Mouse (Mus musculus) forebrain, embryonic 14.5 days (tissue): ENCODE measurements around the gene Zfp710. TPM values are rescaled to one million over a fixed set of nuclear protein-coding genes. Genes with fewer than 3 reads are reported as not detected.

ENCODE experiments used
- ATAC-seq: fragments of 200-750 bp; cut with Nextera tagmentation; 2 replicates; pipeline ENCODE4 v1.8.0; 2017; ENCODE audit warnings: mild to moderate bottlenecking, moderate library complexity
- DNase-seq: peaks from one replicate; pipeline ENCODE4 v3.0.0-alpha.2; 2015; ENCODE audit warnings: low spot score
- H3K27ac ChIP-seq: fragments of 300-500 bp; sonication (generic); 2 replicates; pipeline ENCODE4 v1.5.1; 2014; ENCODE audit warnings: low read depth, mild to moderate bottlenecking, control low read depth, low read length, moderate library complexity
- H3K27me3 ChIP-seq: fragments of 300-500 bp; sonication (generic); replicated peaks from 2 replicates; pipeline ENCODE4 v1.6.1; 2014; ENCODE audit warnings: low read length, control low read depth, mixed read lengths; ENCODE audit not compliant: control insufficient read depth, insufficient read depth
- H3K36me3 ChIP-seq: fragments of 300-500 bp; sonication (generic); 2 replicates; pipeline ENCODE4 v1.6.1; 2014; ENCODE audit warnings: low read length, control low read depth; ENCODE audit not compliant: control insufficient read depth, insufficient read depth
- H3K4me1 ChIP-seq: fragments of 300-500 bp; sonication (generic); 2 replicates; pipeline ENCODE4 v1.6.1; 2014; ENCODE audit warnings: antibody characterized with exemption, low read length, control low read depth; ENCODE audit not compliant: control insufficient read depth, insufficient read depth
- H3K4me2 ChIP-seq: fragments of 300-500 bp; sonication (generic); 2 replicates; pipeline ENCODE4 v1.6.1; 2014; ENCODE audit warnings: mild to moderate bottlenecking, control low read depth, low read length
- H3K4me3 ChIP-seq: fragments of 300-500 bp; sonication (generic); 2 replicates; pipeline ENCODE4 v1.5.1; 2014; ENCODE audit warnings: low read depth, low read length, control low read depth
- H3K9ac ChIP-seq: fragments of 300-500 bp; sonication (generic); 2 replicates; pipeline ENCODE4 v1.6.1; 2014; ENCODE audit warnings: mild to moderate bottlenecking, low read length, control low read depth, moderate library complexity
- H3K9me3 ChIP-seq: fragments of 300-500 bp; sonication (generic); replicated peaks from 2 replicates; pipeline ENCODE4 v1.6.1; 2016; ENCODE audit warnings: low read length, control low read depth, mixed read lengths; ENCODE audit not compliant: control insufficient read depth
- WGBS: fragments of 180-500 bp; shearing (Covaris S2); extraction: QIAGEN DNeasy Blood & Tissue Kit; methylation state at CpG from one replicate; pipeline ENCODE4 v1.1.7; 2014; 5-methylcytosine and 5-hydroxymethylcytosine counted together
- polyA plus RNA-seq: library from polyadenylated mRNA; unstranded; fragments of >200 nt; fragmentation: Nextera tagmentation; extraction: Ambion mirVana; gene quantifications from 2 replicates; pipeline ENCODE4 v1.2.1, GENCODE M21; 2014

Zfp710 gene
- polyA plus RNA-seq, 1 experiment from 2014 or later, result 17.6 TPM

- H3K9me3 ChIP-seq, result no peaks in the 10 kb centered on the region
- DNase-seq, result no peak
- H3K9ac ChIP-seq, result no peak overlapping the region
- peaks cover 20% of the 10 kb centered on the region for H3K36me3 ChIP-seq
- WGBS, result 78% methylated on average over 9 of the region's 9 CpGs
- no peak overlapping the region for H3K4me3 ChIP-seq
- no peak for ATAC-seq
- H3K4me1 ChIP-seq, result peaks cover 25% of the 10 kb centered on the region
- H3K4me2 ChIP-seq, result no peak overlapping the region
- no peak overlapping the region for H3K27ac ChIP-seq
- H3K27me3 ChIP-seq, result no peaks in the 10 kb centered on the region
Observed at GRCm38 (mm10) chr7:80077801-80078200, 53.2 kb downstream of the Zfp710 start.

DNA sequence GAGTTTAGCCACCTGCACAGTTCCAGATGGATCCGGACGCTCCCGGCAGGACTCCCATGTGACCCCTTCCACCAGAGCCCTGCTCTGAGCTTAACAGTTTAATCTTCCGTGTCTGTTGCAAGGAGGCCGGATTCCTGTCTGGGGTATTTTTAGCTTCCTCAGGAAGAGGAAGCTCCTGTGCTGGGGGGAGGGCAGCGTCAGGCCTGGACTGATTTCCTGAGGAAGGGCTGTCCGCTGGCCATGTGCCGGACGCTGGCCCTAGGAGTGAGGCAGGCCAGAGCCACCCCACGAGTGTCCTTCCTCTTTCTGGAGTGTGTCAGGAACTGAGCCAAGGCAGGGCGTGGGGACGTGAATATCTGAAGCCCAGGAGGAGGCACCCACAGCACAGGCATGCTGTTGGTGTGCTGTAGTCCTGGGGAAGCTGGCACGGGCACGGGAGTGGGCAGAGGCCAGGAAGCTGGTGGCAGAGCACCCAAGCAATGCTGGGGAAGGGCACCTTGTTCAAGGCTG, 54.2 kb downstream of the Zfp710 start:
- ATAC-seq (no peak), DNase-seq (peak; percentile 24)
- H3K4me3 ChIP-seq, result no peak overlapping the region
- H3K9me3 ChIP-seq, result no peaks in the 10 kb centered on the region
- H3K9ac ChIP-seq, result no peak overlapping the region
- H3K4me2 ChIP-seq, result no peak overlapping the region
- 0 out of 2 replicates have a peak overlapping the region, but pooled peaks have one; percentile 14 for H3K27ac ChIP-seq
- H3K4me1 ChIP-seq, result peaks cover 23% of the 10 kb centered on the region
- peaks cover 30% of the 10 kb centered on the region for H3K36me3 ChIP-seq
- H3K27me3 ChIP-seq, result no peaks in the 10 kb centered on the region
- WGBS, result 63% methylated on average over 14 of the region's 14 CpGs

GRCm38 (mm10) chr7:80081586-80082554, 57.3 kb downstream of the Zfp710 start:
- H3K27ac ChIP-seq, result 0 out of 2 replicates have a peak overlapping the region, but pooled peaks have one; percentile 14
- peaks cover 44% of the 10 kb centered on the region for H3K36me3 ChIP-seq
- DNase-seq (no peak), ATAC-seq (no peak)
- H3K27me3 ChIP-seq, result no peaks in the 10 kb centered on the region
- H3K4me1 ChIP-seq, result peaks cover 5% of the 10 kb centered on the region; the same call in 1 of the 2 replicates
- no peaks in the 10 kb centered on the region for H3K9me3 ChIP-seq
- H3K4me3 ChIP-seq, result no peak overlapping the region
- no peak overlapping the region for H3K9ac ChIP-seq
- WGBS, result 95% methylated on average over 42 of the region's 42 CpGs
- H3K4me2 ChIP-seq, result no peak overlapping the region

DNA sequence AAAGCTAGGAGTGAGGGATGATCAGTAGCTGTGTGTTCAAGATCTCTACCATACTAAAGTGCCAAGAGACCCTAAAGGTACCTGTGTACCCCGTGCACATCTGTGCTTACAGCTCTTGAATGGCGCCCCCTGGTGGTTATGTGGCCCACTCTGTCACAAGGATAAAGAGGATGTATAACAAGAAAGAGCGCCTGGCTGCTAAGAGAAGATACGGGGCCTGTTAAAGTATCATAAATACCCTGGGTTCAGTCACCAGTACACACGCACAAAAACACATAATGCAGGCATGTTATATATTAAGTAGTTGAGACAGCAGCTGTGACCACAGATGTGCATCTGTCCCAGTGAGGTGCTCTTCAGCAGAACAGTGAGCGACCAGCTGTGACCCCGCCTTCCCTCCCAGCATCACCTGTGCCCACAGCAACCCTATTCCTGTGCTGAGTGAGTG, 59.9 kb downstream of the Zfp710 start:
- no peak overlapping the region for H3K27ac ChIP-seq
- DNase-seq, result peak; percentile 80
- peaks cover 68% of the 10 kb centered on the region for H3K36me3 ChIP-seq
- H3K9me3 ChIP-seq, result no peaks in the 10 kb centered on the region
- no peaks in the 10 kb centered on the region for H3K4me1 ChIP-seq
- ATAC-seq, result peak; percentile 46; the same call in 1 of the 2 replicates
- H3K9ac ChIP-seq, result no peak overlapping the region
- WGBS, result 60% methylated on average over 7 of the region's 7 CpGs
- no peaks in the 10 kb centered on the region for H3K27me3 ChIP-seq
- no peak overlapping the region for H3K4me3 ChIP-seq
- H3K4me2 ChIP-seq, result no peak overlapping the region

GRCm38 (mm10) chr7:80085970-80086715, 61.5 kb downstream of the Zfp710 start:
- Histone ChIP-seq H3K9me3 (no peaks in the 10 kb centered on the region), H3K27ac (no peak overlapping the region), H3K9ac (no peak overlapping the region), H3K4me2 (no peak overlapping the region), H3K36me3 (peaks cover 81% of the 10 kb centered on the region), H3K27me3 (no peaks in the 10 kb centered on the region), H3K4me1 (no peaks in the 10 kb centered on the region), H3K4me3 (no peak overlapping the region)
- no peak for DNase-seq
- no peak for ATAC-seq
- WGBS, result 85% methylated on average over 33 of the region's 33 CpGs

DNA sequence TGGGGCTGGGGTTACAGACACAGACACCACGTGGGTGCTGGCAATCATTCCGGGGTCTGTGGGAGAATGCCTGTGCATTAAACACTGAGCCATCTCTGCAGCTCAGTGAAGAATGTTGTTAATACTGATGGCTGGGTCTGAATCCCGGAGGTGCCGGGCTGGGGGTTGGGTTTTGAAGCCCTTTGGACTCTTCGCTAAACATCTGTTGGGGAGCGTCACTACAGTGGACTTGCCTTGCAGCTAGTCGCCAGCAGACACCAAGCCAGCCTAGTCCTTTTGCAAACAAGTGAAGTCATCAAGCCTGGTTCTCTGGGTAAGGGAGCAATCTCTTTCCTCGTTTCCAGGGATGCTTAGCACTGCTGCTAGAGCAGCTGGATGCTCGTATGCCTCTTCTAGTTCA, 63.6 kb downstream of the Zfp710 start:
- ATAC-seq (no peak), DNase-seq (no peak)
- Histone ChIP-seq H3K27me3 (no peaks in the 10 kb centered on the region), H3K9ac (no peak overlapping the region), H3K9me3 (no peaks in the 10 kb centered on the region), H3K4me1 (no peaks in the 10 kb centered on the region), H3K4me3 (no peak overlapping the region), H3K36me3 (peaks cover 79% of the 10 kb centered on the region), H3K27ac (no peak overlapping the region), H3K4me2 (no peak overlapping the region)
- WGBS, result 84% methylated on average over 9 of the region's 9 CpGs

GRCm38 (mm10) chr7:80090191-80091003, 65.8 kb downstream of the Zfp710 start:
- DNase-seq, result no peak
- H3K27me3 ChIP-seq, result no peaks in the 10 kb centered on the region
- H3K4me3 ChIP-seq, result no peak overlapping the region
- no peaks in the 10 kb centered on the region for H3K4me1 ChIP-seq
- no peak overlapping the region for H3K27ac ChIP-seq
- no peaks in the 10 kb centered on the region for H3K9me3 ChIP-seq
- no peak overlapping the region for H3K4me2 ChIP-seq
- H3K9ac ChIP-seq, result no peak overlapping the region
- H3K36me3 ChIP-seq, result peaks cover 93% of the 10 kb centered on the region
- WGBS, result 90% methylated on average over 18 of the region's 18 CpGs
- no peak for ATAC-seq
